Mouse (Mus musculus): Measurements from ENCODE around the gene Ceacam13.
"Not testable (repeated sequence)": the region's sequence is repeated elsewhere in the genome, so short reads cannot be mapped to it uniquely, and the experiment has no call there.

Ceacam13 gene

GRCm38 (mm10) chr7:18009589-18009988 lies at the start of gene Ceacam13:
Ceacam13 (plus strand) TSS chr7:18009889.
- DNase-seq (ENCODE audit: low spot score in 2 of 2) = no peak

GRCm38 (mm10) chr7:17971824-17972223 lies 37.9 kb upstream of the Ceacam13 start, which contains the start of gene Ceacam11:
Ceacam11 (plus strand) TSS chr7:17972124.
- DNase-seq (ENCODE audit: low spot score in 2 of 2) = no peak

- not testable (repeated sequence) for DNase-seq (ENCODE audit: low spot score in 2 of 2)
These were observed 8.6 kb upstream of the Ceacam13 start for GRCm38 (mm10) chr7:18001131-18001530.

GRCm38 (mm10) chr7:18065629-18066028 lies 55.9 kb downstream of the Ceacam13 start, which contains the start of gene Ceacam12:
Ceacam12 (plus strand) TSS chr7:18065929.
- no peak for DNase-seq (ENCODE audit: low spot score in 2 of 2)

All from right cerebral cortex, postnatal 10 days (tissue).